Mouse (Mus musculus): ENCODE data around the gene Tshz2. TPM values are rescaled to one million over a fixed set of nuclear protein-coding genes. Genes with fewer than 3 reads are reported as not detected.

Gene Tshz2
- polyA plus RNA-seq, 3 experiments from 2014 or later = 0.15 to 0.53 (median 0.35) TPM

DNA sequence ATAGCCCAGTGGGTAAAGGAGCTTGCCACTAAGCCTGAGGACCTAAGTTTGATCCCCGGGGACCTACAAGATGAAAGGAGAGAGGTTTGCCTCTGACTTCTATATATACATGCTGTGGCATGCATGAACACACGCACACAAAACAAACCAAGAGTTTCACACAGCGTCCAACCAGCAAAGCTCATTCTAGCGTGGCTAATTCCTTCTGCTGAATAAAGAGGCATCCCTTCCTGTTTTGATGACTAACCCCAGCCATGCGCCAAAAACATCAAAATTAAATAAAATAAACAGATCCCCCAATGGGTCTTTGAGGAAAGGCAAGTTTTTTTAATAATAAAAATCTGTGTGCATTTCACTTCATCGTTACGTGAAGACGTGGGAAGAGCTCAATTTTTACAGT, 379.0 kb downstream of the Tshz2 start:
- no peak for ATAC-seq

DNA sequence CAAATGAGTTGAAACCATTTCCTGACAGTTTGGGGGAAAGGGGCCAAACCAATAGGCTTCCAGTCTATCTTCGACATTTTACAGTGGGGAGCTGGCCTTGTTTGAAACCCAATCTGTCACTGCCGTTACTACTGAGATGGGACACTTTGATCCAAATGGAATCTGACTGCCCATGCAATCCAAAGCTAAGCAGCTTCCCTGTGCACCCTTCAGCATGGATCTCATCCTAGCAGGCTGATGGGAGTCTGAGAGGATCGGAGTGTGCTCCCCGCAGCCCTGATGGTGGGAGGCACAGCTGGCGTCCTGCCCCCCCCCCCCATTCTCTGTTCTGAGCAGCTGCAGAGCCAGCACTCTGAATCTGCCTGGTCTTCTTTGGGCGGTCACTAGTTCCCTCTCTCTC, 384.5 kb downstream of the Tshz2 start:
- ATAC-seq = no peak

DNA sequence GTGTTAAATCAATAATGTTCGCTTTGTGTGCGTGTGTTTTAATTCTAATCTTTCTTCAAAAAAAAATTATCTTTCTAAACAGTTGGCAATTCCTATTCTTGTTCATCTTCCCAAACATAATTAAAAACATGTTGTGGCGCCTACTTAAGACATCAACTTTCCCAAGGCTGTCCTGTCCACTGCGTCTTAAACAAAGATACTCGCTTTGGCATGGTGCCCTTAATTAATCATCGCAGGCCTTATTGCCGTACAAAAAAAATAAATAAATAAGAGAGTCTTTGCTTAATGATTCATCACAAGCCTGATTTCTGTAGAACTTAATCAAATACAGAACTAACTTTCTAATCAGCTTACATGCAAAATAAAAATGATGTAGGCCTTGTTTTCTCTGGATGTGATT, 385.1 kb downstream of the Tshz2 start:
- no peak for ATAC-seq

DNA sequence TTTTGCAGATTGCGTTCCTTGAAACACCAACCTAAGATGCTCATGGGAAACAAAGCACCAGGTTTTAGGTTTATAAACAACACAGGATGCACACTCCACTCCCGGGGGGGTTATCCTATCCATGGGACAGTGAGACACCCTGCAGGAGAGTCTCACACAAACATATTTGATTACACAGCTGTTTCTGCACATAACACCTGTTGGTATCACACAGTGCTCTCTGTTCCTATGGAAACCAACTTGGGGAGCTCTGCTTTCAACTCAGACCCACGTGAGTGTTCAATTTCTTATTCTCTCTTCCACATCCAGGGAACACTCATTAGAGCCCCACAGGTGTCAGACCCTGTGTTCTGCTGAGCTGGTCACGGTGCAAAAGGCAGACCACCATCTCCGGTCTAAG, 390.1 kb downstream of the Tshz2 start:
- ATAC-seq = no peak

GRCm38 (mm10) chr2:170023741-170024140, 390.9 kb downstream of the Tshz2 start:
- no peak for ATAC-seq

- ATAC-seq = peak; percentile 58
These were observed 392.1 kb downstream of the Tshz2 start for GRCm38 (mm10) chr2:170024939-170025338.

GRCm38 (mm10) chr2:170025896-170026295, 393.1 kb downstream of the Tshz2 start:
- no peak for ATAC-seq

DNA sequence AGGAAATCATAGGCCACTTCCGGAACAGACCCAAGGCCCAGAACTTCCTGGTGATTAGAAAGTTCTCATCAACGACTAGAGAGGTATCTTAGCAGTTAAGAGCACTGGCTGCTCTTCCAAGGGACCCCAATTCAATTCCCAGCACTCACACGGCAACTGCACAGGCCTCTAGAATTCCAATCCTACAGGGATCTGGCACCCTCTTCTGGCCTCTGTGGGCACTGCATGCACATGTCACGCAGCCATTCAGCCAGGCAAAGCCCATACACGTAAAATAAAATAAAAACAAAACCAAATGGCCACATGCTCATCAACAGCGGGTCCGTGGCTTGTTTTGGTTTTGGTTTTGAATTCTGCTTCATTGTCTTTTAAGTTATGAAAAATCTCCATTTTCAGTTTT, 395.0 kb downstream of the Tshz2 start:
- ATAC-seq = no peak

DNA sequence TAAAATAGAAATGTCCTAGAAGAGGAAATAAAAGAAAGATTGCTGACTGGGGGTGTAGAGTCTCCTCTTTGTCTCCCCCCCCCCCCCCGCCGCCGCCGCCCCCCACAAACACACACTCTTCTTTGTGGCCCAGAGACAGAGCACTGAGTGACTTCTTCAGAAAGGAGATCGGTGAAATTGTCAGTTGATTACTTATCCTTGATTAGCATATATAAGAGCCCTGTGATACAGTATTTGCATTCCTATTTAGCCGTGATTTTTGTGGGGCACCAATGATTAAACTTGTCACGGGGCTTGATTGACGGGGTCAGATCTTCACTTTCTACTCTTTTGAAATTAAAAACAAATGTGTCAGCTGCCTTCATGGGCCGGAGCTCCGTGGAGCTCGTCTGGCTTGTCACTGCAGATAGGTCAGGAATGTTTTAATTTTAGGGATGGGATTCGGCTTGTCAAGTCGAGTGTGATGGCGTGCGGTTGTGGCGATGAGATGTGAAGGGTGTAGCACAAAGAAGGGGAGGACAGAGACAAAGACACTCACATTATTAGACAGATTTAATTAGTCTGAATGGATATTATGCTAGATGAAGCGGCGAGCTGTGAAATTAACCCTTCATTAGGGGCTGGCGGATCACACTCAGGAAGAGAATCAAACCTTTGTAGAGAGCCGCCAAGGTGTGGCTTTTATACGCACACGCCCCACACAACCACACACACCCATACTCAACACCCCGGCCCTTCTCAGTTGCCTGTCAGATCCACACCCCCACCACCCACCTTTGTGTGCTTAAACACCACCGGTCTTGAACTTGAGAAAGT, 395.9 kb downstream of the Tshz2 start:
- no peak for ATAC-seq

- ATAC-seq = no peak
These were observed 396.6 kb downstream of the Tshz2 start for GRCm38 (mm10) chr2:170029304-170029856.

GRCm38 (mm10) chr2:170031226-170031625, 398.4 kb downstream of the Tshz2 start:
- ATAC-seq = no peak

- no peak for ATAC-seq
These were observed 399.1 kb downstream of the Tshz2 start for GRCm38 (mm10) chr2:170031872-170032271.

DNA sequence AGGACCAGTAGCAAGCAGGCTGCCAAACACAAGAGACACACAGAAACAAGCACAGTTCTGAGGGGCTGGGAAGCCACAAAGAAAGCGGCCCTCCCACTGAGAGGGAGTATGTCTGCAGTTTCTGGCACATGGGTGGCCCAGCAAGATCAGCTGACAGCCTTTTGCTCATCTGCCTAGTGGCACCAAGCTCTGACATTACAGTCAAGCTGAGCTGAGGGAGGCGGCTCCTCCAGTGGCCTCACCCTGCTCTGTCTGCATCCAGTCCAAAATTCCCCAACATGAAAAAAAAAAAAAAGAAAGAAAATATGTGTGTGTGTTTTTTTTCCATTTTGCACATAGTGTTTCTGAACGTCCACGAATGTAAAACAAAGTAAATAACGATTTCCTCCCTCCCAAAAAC, 400.4 kb downstream of the Tshz2 start:
- no peak for ATAC-seq

DNA sequence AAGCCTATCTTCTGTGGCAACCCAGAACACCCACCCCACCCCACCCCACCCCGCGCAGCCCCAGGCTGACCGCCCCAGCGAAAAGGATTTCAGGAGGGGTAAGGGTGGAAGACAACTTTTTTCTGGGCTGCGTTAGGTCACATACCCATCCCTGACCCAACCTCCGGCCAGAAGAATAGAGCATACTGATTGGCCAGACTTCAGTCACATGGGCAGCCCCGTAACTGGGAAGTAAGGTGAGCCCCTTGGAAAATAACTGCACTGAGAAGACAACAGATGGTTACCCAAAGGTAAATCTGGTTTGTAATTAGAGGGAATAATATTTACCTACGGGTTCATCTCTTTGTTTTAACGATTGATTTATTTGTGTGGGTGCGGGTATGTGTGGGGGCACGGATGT, 402.0 kb downstream of the Tshz2 start:
- ATAC-seq = no peak

DNA sequence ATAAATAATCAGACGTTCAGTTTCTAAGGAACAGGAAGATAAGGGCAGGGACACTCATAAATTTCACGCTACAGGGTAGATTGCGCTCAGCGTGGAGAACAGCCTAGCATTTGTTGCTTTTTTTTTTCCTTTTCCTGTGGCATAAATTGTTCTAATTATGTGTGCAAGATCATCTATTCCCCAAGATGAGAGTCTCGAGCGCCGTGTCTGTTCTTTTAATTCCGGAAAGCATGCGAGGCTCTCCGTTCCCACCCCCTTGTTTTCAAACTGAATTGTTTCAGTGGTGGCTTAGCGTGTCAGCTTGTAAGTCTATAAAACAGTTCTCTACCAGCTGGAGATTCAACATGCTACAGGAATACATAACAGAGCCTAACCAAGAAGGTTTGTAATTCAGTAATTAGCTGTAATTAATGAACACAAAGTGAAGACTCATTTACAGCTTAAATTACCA, 404.0 kb downstream of the Tshz2 start:
- ATAC-seq = no peak

GRCm38 (mm10) chr2:170037346-170037745, 404.5 kb downstream of the Tshz2 start:
- ATAC-seq = no peak

GRCm38 (mm10) chr2:170039772-170040171, 407.0 kb downstream of the Tshz2 start:
- no peak for ATAC-seq

DNA sequence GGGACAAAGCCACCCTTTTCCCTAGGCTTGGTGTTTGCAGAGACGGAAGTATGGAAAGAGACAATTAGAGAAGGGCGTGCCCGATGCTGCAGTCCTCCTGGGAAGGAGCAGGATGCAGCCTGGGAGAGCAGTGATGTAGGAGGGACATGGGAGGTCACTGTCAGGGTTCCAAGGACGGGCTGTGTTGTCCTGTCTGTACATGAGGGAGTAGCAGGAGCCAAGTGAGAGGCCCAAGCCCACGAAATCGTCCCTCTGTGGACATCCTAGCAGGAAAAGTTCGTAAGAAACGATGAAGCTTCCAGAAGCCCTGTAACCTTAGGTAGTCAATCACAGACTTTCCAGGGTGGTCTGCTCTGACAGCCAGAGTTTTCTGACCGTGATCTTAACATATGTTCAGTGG, 408.3 kb downstream of the Tshz2 start:
- ATAC-seq = no peak

- no peak for ATAC-seq
These were observed 409.8 kb downstream of the Tshz2 start for GRCm38 (mm10) chr2:170042471-170043213.

GRCm38 (mm10) chr2:170043290-170043689, 410.5 kb downstream of the Tshz2 start:
- no peak for ATAC-seq

GRCm38 (mm10) chr2:170045896-170046295, 413.1 kb downstream of the Tshz2 start:
- ATAC-seq = no peak

DNA sequence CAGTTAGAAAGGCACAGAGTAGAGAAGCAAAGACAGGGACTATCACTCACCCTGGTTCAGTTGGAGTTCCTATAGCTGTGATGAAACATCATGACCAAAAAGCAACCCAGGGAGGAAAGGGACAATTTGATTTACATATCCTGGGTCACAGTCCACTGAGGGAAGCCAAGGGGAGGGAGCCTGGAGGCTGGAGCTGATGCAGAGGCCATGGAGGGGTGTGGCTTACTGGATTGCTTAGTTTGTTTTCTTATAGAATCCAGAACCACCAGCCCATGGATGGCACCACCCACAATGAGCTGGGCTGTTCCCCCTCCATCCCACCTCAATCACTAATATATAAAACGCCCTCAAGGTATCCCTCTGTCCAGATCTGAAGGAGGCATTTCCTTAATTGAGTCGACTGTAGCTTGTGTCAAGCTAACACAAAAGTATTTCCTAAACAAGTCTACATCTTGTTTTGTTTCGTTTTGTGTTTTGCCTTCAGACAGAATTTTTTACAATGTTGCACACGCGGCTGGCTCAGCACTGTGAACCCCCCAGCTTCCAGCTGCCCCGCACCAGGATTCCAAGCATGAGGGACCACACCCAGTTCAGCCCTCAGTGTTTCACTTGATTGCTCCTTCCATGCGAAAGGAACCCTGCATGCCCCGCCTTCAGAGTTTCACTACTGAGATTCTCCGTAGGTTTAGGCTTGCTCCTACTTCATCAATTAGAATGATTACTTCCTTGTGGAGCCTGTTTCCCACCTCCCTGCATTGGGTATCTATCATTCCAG, 413.7 kb downstream of the Tshz2 start:
- ATAC-seq = no peak

- no peak for ATAC-seq
These were observed 416.0 kb downstream of the Tshz2 start for GRCm38 (mm10) chr2:170048831-170049230.
